Mouse (Mus musculus): ENCODE data around the gene Prpf18. TPM values are rescaled to one million over a fixed set of nuclear protein-coding genes. Genes with fewer than 3 reads are reported as not detected.
A peak's percentile ranks its signal among the peaks of the same experiment; 100 is the strongest.
"Not testable (repeated sequence)": the region's sequence is repeated elsewhere in the genome, so short reads cannot be mapped to it uniquely, and the experiment has no call there.

Prpf18 gene
- polyA plus RNA-seq, 1 experiment from 2014 or later, result 36.6 TPM

DNA sequence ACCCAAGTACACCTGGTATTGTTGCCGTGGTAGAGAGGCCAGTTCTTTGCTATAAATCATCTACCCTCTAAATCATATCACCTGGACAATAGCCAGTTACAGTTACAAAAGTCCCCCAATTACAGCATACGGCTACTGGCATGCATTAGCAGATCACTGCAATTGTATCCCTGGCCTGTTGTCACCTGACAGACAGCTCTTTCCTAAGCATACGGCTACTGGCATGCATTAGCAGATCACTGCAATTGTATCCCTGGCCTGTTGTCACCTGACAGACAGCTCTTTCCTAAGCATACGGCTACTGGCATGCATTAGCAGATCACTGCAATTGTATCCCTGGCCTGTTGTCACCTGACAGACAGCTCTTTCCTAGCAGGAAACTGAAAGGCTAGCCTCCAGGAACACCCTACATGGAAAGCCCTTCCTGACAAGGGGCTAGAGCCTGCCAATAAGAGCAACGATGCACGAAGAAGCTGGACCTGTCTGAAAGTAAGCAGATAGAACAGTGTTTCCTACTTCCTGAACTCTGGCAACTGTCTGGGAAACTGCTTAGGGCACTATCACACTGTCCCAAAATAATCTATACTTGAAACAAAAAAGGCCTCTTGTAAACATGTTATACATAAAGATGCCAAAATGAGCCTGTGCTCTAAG is 37.5 kb downstream of the Prpf18 start:
- H3K27ac ChIP-seq (replicated peaks); H3K9me3 ChIP-seq (replicated peaks); H3K27me3 ChIP-seq; H3K4me1 ChIP-seq; H3K4me2 ChIP-seq (replicated peaks); H3K4me3 ChIP-seq (replicated peaks); H3K9ac ChIP-seq: not testable (repeated sequence)
- H3K36me3 ChIP-seq, result peaks cover 37% of the 10 kb centered on the region
- peak; percentile 19; the same call in 1 of the 2 replicates for ATAC-seq (ENCODE audit: insufficient number of reproducible peaks, low FRiP score, low TSS enrichment, low read depth)
- WGBS, result 45% methylated on average over 6 of the region's 6 CpGs

DNA sequence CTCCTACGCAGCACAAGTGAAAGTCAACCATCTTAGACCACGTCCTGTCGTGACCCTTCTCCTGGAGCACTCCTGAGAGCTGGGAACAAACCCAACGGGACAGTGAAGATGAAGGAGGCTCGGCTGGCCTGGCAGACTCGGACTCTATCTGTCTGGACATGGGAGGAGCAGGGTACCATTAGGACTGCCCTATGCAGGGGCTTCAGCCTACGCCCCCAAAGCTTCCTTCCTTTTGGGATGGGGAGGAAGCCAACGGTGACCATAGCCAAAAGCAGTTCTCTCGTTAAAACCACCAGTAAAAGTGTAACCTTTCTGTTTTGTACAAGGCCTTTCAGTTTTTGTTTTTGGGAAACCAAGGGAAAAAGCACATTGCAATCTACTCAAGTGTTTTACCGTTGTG is 40.2 kb downstream of the Prpf18 start:
- H3K4me2 ChIP-seq (replicated peaks), result no peak overlapping the region
- H3K4me3 ChIP-seq (replicated peaks), result no peak overlapping the region
- H3K27ac ChIP-seq (replicated peaks), result no peak overlapping the region; the same call in 1 of the 2 replicates
- ATAC-seq (ENCODE audit: insufficient number of reproducible peaks, low FRiP score, low TSS enrichment, low read depth), result no peak
- WGBS, result 86% methylated on average over 10 of the region's 10 CpGs
- no peak overlapping the region for H3K9ac ChIP-seq
- no peaks in the 10 kb centered on the region for H3K9me3 ChIP-seq (replicated peaks)
- H3K4me1 ChIP-seq, result no peaks in the 10 kb centered on the region; the same call in 1 of the 2 replicates
- peaks cover 64% of the 10 kb centered on the region for H3K36me3 ChIP-seq
- no peaks in the 10 kb centered on the region for H3K27me3 ChIP-seq

DNA sequence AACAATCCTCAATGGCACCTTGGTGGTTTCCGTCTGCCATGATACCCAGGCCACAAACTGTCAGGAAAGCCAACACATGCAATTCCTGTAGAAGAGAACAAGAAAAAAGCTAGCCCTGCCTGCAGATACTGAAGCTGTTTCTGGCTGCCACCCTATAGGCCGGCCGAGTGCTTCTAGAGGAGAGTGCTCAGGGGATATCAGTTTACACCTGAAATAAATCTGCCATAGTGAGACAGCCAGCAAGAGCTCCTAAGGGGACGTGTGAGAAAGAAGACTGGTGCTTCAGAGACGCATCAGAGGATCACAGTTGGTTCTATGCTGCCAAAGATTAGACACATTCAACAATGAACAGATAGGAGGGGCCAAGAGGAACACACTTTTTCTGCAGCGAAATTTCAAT is 40.6 kb downstream of the Prpf18 start:
- Histone ChIP-seq H3K4me3 (replicated peaks) (no peak overlapping the region), H3K27ac (replicated peaks) (no peak overlapping the region), H3K4me2 (replicated peaks) (no peak overlapping the region), H3K9me3 (replicated peaks) (no peaks in the 10 kb centered on the region), H3K4me1 (peaks cover 2% of the 10 kb centered on the region; the same call in 1 of the 2 replicates), H3K27me3 (no peaks in the 10 kb centered on the region), H3K36me3 (peaks cover 68% of the 10 kb centered on the region), H3K9ac (no peak overlapping the region)
- WGBS, result 59% methylated on average over 6 of the region's 6 CpGs
- ATAC-seq (ENCODE audit: insufficient number of reproducible peaks, low FRiP score, low TSS enrichment, low read depth), result no peak

DNA sequence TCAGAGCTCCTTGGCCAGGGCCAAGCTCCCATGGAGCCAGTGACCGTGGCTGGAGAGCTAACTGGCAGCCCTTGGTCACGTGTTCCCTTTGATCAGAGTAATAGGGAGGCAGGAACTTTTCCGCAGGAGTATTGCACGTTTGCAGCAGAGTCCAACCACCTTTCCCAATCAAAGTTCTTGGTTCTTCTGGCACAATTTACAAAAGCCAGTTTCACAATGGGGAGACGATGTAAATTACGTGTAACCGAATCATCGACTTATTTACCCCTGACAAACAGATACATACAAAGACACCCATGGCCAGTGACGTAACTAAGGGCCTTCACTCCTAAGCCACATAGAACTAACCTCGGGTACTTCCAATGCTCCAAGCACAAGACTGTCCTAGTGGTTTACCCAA is 42.5 kb downstream of the Prpf18 start:
- no peak overlapping the region for H3K4me2 ChIP-seq (replicated peaks)
- H3K36me3 ChIP-seq, result peaks cover 86% of the 10 kb centered on the region
- no peaks in the 10 kb centered on the region for H3K9me3 ChIP-seq (replicated peaks)
- WGBS, result 85% methylated on average over 10 of the region's 10 CpGs
- no peak overlapping the region for H3K27ac ChIP-seq (replicated peaks)
- ATAC-seq (ENCODE audit: insufficient number of reproducible peaks, low FRiP score, low TSS enrichment, low read depth), result no peak
- H3K9ac ChIP-seq, result no peak overlapping the region
- H3K4me3 ChIP-seq (replicated peaks), result no peak overlapping the region
- H3K4me1 ChIP-seq, result peaks cover 2% of the 10 kb centered on the region; the same call in 1 of the 2 replicates
- no peaks in the 10 kb centered on the region for H3K27me3 ChIP-seq

DNA sequence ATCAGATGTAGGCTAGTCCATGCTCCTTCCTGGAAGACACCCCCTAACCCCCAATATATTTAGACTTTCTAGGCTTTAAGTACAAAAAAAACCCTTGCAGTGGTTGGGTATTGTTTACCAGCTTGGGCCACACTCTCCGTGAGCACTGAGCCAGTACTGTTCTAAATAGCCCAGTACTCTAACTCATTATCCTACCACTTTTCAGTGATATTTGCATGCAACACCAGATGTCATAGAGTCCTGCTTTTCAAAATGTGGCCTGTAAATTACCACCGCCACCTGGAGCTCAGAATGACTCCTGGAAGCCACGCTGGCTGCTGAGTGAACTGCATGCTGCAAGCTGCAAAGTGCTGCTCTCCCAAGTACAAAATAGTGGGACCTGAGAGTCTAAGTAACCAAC is 43.7 kb downstream of the Prpf18 start:
- Histone ChIP-seq H3K4me1 (peaks cover 2% of the 10 kb centered on the region; the same call in 1 of the 2 replicates), H3K4me3 (replicated peaks) (no peak overlapping the region), H3K9ac (no peak overlapping the region), H3K27me3 (no peaks in the 10 kb centered on the region), H3K27ac (replicated peaks) (peak overlapping the region; percentile 72; the same call in 1 of the 2 replicates), H3K4me2 (replicated peaks) (no peak overlapping the region), H3K36me3 (peaks cover 91% of the 10 kb centered on the region), H3K9me3 (replicated peaks) (no peaks in the 10 kb centered on the region)
- no peak for ATAC-seq (ENCODE audit: insufficient number of reproducible peaks, low FRiP score, low TSS enrichment, low read depth)
- WGBS, result 74% methylated on average over 3 of the region's 3 CpGs

DNA sequence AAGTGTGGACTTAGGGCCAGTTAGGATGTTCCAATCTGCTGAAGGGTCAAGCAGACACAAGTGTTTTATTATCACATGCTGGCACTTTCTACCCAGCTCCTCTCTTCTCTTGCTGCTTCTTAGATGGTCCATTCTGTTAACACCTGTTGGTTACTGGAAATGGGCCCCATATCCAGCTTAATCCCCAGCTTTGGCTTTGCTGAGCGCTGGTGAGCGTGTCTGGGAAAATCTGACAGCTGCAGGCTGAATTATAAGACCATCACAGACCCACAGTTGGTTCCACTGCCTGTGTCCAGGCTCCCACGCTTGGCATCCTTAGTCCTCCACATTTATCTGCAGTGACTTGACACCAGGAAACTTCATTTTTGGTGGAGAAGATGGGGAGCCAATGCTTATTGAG is 45.4 kb downstream of the Prpf18 start:
- Histone ChIP-seq H3K36me3 (peaks cover 89% of the 10 kb centered on the region), H3K27ac (replicated peaks) (no peak overlapping the region), H3K9me3 (replicated peaks) (no peaks in the 10 kb centered on the region), H3K4me1 (peaks cover 4% of the 10 kb centered on the region; the same call in 1 of the 2 replicates), H3K27me3 (no peaks in the 10 kb centered on the region), H3K9ac (no peak overlapping the region), H3K4me2 (replicated peaks) (no peak overlapping the region), H3K4me3 (replicated peaks) (no peak overlapping the region)
- 86% methylated on average over 3 of the region's 3 CpGs for WGBS
- ATAC-seq (ENCODE audit: insufficient number of reproducible peaks, low FRiP score, low TSS enrichment, low read depth), result no peak

DNA sequence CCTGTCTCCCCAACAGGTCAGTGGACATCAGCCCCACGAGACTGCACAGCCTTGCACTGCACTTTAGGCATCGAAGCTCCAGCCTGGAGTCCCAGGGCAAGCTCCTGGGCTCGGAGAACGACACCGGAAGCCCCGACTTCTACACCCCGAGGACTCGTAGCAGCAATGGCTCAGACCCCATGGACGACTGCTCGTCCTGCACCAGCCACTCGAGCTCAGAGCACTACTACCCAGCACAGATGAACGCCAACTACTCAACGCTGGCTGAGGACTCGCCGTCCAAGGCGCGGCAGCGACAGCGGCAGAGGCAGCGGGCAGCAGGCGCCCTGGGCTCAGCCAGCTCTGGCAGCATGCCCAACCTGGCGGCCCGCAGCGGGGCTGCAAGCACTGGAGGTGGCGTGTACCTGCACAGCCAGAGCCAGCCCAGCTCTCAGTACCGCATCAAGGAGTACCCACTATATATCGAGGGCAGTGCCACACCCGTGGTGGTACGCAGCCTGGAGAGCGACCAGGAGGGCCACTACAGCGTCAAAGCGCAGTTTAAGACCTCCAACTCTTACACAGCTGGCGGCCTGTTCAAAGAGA is 48.5 kb downstream of the Prpf18 start:
- no peak overlapping the region for H3K27ac ChIP-seq (replicated peaks)
- ATAC-seq (ENCODE audit: insufficient number of reproducible peaks, low FRiP score, low TSS enrichment, low read depth), result no peak
- 90% methylated on average over 33 of the region's 33 CpGs for WGBS
- peaks cover 78% of the 10 kb centered on the region for H3K36me3 ChIP-seq
- H3K9ac ChIP-seq, result no peak overlapping the region
- peaks cover 27% of the 10 kb centered on the region for H3K4me1 ChIP-seq
- H3K9me3 ChIP-seq (replicated peaks), result no peaks in the 10 kb centered on the region
- H3K4me3 ChIP-seq (replicated peaks), result no peak overlapping the region
- no peaks in the 10 kb centered on the region for H3K27me3 ChIP-seq
- no peak overlapping the region for H3K4me2 ChIP-seq (replicated peaks)

DNA sequence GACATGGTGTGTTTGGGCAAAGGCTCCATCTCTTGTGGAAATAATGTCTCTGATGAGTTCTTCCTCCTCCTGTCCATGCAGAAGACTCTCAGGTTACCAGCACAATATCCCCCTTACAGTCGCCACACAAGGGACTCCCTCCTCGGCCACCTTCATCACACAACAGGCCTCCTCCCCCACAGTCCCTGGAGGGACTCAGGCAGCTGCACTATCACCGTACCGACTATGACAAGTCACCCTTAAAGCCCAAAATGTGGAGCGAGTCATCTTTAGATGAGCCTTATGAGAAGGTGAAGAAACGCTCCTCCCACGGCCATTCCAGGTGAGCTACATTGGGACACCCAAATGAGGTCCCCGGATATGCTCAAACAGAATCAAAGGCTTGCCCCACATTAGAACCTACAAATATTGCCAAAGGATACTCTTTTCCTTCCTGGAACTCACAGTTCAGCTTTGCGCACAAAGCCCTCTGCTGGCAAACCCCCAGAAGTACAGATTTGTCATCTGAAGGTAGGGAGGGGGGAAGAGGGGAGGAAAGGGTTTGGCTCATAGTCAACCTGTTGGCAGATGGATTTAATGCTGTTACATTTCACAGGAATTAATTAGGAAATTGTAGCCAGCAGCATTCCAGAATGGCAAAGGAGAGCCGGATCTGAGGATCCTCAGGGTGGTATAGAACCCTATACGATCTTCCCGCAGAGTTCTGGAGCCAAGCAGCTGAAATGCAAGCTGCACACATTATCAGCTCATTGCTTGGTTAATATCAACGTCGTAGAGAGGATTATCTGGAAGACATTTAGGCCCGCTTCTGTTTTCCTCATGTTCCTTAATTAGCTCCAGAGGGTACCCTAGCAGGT is 50.7 kb downstream of the Prpf18 start:
- Histone ChIP-seq H3K4me2 (replicated peaks) (no peak overlapping the region), H3K9ac (no peak overlapping the region), H3K27me3 (no peaks in the 10 kb centered on the region), H3K27ac (replicated peaks) (peak overlapping the region; percentile 18; the same call in 1 of the 2 replicates), H3K9me3 (replicated peaks) (no peaks in the 10 kb centered on the region), H3K36me3 (peaks cover 72% of the 10 kb centered on the region), H3K4me3 (replicated peaks) (no peak overlapping the region), H3K4me1 (peaks cover 25% of the 10 kb centered on the region)
- 31% methylated on average over 15 of the region's 15 CpGs for WGBS
- ATAC-seq (ENCODE audit: insufficient number of reproducible peaks, low FRiP score, low TSS enrichment, low read depth), result peak; percentile 13; the same call in 1 of the 2 replicates

DNA sequence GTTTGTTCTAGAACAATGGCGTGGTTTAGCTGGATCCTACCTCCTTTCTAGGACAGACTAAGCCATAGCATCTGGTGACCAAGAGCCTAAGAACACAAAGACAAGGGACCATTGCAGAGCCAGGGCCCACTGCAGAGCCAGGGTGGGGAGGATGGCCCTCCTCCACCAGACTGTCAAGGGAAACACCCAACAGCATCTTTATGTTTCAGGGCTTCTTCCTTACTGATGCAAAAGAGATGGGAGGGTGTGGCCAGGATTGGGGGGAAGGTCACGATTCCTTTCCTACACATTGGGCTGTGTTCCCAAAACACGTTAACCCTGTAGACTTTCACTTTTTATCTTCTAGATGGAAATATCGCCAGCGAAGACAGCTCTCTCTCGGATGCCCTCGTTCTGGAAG is 54.9 kb downstream of the Prpf18 start:
- H3K4me2 ChIP-seq (replicated peaks), result no peak overlapping the region
- H3K27me3 ChIP-seq, result no peaks in the 10 kb centered on the region
- 90% methylated on average over 7 of the region's 7 CpGs for WGBS
- H3K9me3 ChIP-seq (replicated peaks), result no peaks in the 10 kb centered on the region
- peaks cover 40% of the 10 kb centered on the region for H3K4me1 ChIP-seq
- peaks cover 67% of the 10 kb centered on the region for H3K36me3 ChIP-seq
- H3K4me3 ChIP-seq (replicated peaks), result no peak overlapping the region
- no peak for ATAC-seq (ENCODE audit: insufficient number of reproducible peaks, low FRiP score, low TSS enrichment, low read depth)
- H3K27ac ChIP-seq (replicated peaks), result no peak overlapping the region
- no peak overlapping the region for H3K9ac ChIP-seq

DNA sequence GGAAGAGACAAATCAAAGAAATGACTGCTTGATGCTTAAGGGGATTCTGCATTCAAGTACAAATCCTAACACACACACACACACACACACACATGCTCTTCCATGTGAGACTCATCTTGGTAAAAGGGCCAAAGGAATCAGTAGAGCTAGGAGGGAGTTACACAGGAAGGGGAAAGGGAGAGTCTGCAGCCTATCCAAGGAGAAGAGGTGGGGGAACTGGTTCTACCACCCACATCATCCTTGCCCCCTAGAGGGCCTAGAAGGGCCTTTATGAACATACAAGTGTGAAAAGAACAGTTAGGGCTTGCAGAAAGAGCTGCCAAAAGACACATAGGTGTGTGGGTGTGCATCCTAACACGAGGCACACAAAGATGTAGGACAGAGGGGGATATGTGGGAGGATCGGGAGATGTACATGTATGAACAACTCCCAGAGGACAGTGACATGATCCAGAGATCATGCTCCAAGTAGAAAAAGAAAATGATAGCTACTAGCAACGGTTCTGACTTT is 58.0 kb downstream of the Prpf18 start:
- ATAC-seq (ENCODE audit: insufficient number of reproducible peaks, low FRiP score, low TSS enrichment, low read depth), result no peak
- no peaks in the 10 kb centered on the region for H3K27me3 ChIP-seq
- no peaks in the 10 kb centered on the region for H3K9me3 ChIP-seq (replicated peaks)
- H3K27ac ChIP-seq (replicated peaks), result peak overlapping the region; percentile 55
- peaks cover 78% of the 10 kb centered on the region for H3K36me3 ChIP-seq
- WGBS, result 63% methylated on average over 3 of the region's 3 CpGs
- no peak overlapping the region for H3K9ac ChIP-seq
- H3K4me3 ChIP-seq (replicated peaks), result no peak overlapping the region
- peaks cover 20% of the 10 kb centered on the region for H3K4me1 ChIP-seq
- H3K4me2 ChIP-seq (replicated peaks), result no peak overlapping the region

DNA sequence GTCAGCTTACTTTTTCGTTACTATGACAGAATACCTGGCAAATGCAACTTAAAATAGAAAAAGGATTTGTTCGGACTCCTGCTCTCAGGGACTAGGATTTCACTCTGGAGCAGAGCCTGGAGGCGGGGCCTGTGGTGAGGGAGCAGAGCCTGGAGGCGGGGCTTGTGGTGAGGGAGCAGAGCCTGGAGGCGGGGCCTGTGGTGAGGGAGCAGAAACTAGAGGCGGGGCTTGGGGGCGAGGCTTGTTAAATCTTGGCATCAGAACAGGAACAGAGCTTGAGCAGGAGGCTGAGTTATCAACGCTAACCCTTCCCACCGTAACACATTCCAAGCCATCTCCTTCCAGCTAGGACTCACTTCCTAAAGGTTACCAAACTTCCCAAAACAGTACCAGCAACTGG is 58.5 kb downstream of the Prpf18 start:
- ATAC-seq (ENCODE audit: insufficient number of reproducible peaks, low FRiP score, low TSS enrichment, low read depth), result peak; percentile 53; the same call in 1 of the 2 replicates
- H3K9ac ChIP-seq, result no peak overlapping the region
- peak overlapping the region; percentile 63 for H3K27ac ChIP-seq (replicated peaks)
- peaks cover 25% of the 10 kb centered on the region for H3K4me1 ChIP-seq
- WGBS, result 29% methylated on average over 9 of the region's 9 CpGs
- no peaks in the 10 kb centered on the region for H3K27me3 ChIP-seq
- no peaks in the 10 kb centered on the region for H3K9me3 ChIP-seq (replicated peaks)
- peaks cover 74% of the 10 kb centered on the region for H3K36me3 ChIP-seq
- H3K4me3 ChIP-seq (replicated peaks), result no peak overlapping the region
- no peak overlapping the region for H3K4me2 ChIP-seq (replicated peaks)

All from embryonic facial prominence, embryonic 15.5 days (tissue).